Mouse (Mus musculus) cortical plate, adult 2 months (tissue): Measurements from ENCODE around the gene Lrrc3. TPM values are rescaled to one million over a fixed set of nuclear protein-coding genes. Genes with fewer than 3 reads are reported as not detected.

Experiments used
- H3K27ac ChIP-seq: fragments of 200-500 bp; 2 replicates; pipeline ENCODE4 v1.5.1; 2012; ENCODE audit warnings: low read length, control low read depth, inconsistent platforms; ENCODE audit not compliant: insufficient read depth
- H3K4me1 ChIP-seq: fragments of 200-500 bp; 2 replicates; pipeline ENCODE4 v1.6.1; 2011; ENCODE audit warnings: low read length; ENCODE audit not compliant: control insufficient read depth, insufficient read depth
- H3K4me3 ChIP-seq: fragments of 200-500 bp; 2 replicates; pipeline ENCODE4 v1.5.1; 2011; ENCODE audit warnings: mild to moderate bottlenecking, low read length, control low read depth; ENCODE audit not compliant: insufficient read depth
- CTCF ChIP-seq: fragments of 200-500 bp; IDR thresholded peaks from 2 replicates; pipeline ENCODE4 v1.5.1; 2011; ENCODE audit warnings: mild to moderate bottlenecking, control low read depth, low read length; ENCODE audit not compliant: insufficient read depth; ENCODE audit errors: extremely low read depth
- POLR2A ChIP-seq: fragments of 200-500 bp; IDR thresholded peaks from 2 replicates; pipeline ENCODE4 v1.6.1; 2011; ENCODE audit warnings: mild to moderate bottlenecking, low read length, control low read depth; ENCODE audit not compliant: insufficient read depth; ENCODE audit errors: extremely low read depth
- polyA plus RNA-seq: library from polyadenylated mRNA; depleted of rRNA; stranded (reverse); fragments of >200 nt; gene quantifications from 2 replicates; pipeline ENCODE4 v1.2.3, GENCODE M21; 2012

The Lrrc3 gene
- polyA plus RNA-seq, 1 experiment: 7.7 TPM

- TF ChIP-seq POLR2A (0 out of 2 replicates have a peak, but pooled peaks have one; percentile 32), CTCF (no peak)
- Histone ChIP-seq H3K4me1 (no peaks in the 10 kb centered on the region), H3K27ac (no peak overlapping the region), H3K4me3 (peak overlapping the region; percentile 70)
Measured at GRCm38 (mm10) chr10:77902894-77903715, 769 bp upstream of the Lrrc3 start.

- Histone ChIP-seq H3K27ac (no peak overlapping the region), H3K4me3 (peak overlapping the region; percentile 70), H3K4me1 (no peaks in the 10 kb centered on the region)
- TF ChIP-seq CTCF: no peak
- TF ChIP-seq POLR2A: no peak
Measured at GRCm38 (mm10) chr10:77901871-77902210, 495 bp downstream of the Lrrc3 start.

GRCm38 (mm10) chr10:77900903-77901818 lies 1.2 kb downstream of the Lrrc3 start:
- Histone ChIP-seq H3K4me1 (no peaks in the 10 kb centered on the region), H3K27ac (no peak overlapping the region), H3K4me3 (peak overlapping the region; percentile 70)
- TF ChIP-seq CTCF (no peak), POLR2A (no peak)

- Histone ChIP-seq H3K4me3 (no peak overlapping the region), H3K27ac (no peak overlapping the region), H3K4me1 (no peaks in the 10 kb centered on the region)
- TF ChIP-seq POLR2A (no peak), CTCF (no peak)
Measured at GRCm38 (mm10) chr10:77900126-77900525, 2.2 kb downstream of the Lrrc3 start.

- H3K4me1 ChIP-seq: no peaks in the 10 kb centered on the region
- H3K27ac ChIP-seq: no peak overlapping the region
- no peak overlapping the region for H3K4me3 ChIP-seq
- TF ChIP-seq CTCF (no peak), POLR2A (no peak)
Measured at GRCm38 (mm10) chr10:77895562-77895961, 6.8 kb downstream of the Lrrc3 start.

GRCm38 (mm10) chr10:77890987-77891565 lies 11.3 kb downstream of the Lrrc3 start:
- no peaks in the 10 kb centered on the region for H3K4me1 ChIP-seq
- no peak overlapping the region for H3K4me3 ChIP-seq
- TF ChIP-seq POLR2A (no peak), CTCF (no peak)
- no peak overlapping the region for H3K27ac ChIP-seq

GRCm38 (mm10) chr10:77886007-77886747 lies 16.2 kb downstream of the Lrrc3 start:
- Histone ChIP-seq H3K4me3 (no peak overlapping the region), H3K27ac (no peak overlapping the region), H3K4me1 (no peaks in the 10 kb centered on the region)
- TF ChIP-seq CTCF (peak; percentile 43), POLR2A (no peak)

- no peaks in the 10 kb centered on the region for H3K4me1 ChIP-seq
- no peak overlapping the region for H3K27ac ChIP-seq
- H3K4me3 ChIP-seq: no peak overlapping the region
- TF ChIP-seq CTCF (no peak), POLR2A (no peak)
Measured at GRCm38 (mm10) chr10:77882553-77882952, 19.8 kb downstream of the Lrrc3 start.

- H3K4me1 ChIP-seq: no peaks in the 10 kb centered on the region
- no peak for TF ChIP-seq POLR2A
- no peak for TF ChIP-seq CTCF
- H3K4me3 ChIP-seq: no peak overlapping the region
- H3K27ac ChIP-seq: no peak overlapping the region
Measured at GRCm38 (mm10) chr10:77880305-77880704, 22.0 kb downstream of the Lrrc3 start.
